Mouse (Mus musculus) lung, embryonic 14.5 days (tissue): ENCODE data around the gene Taok3. TPM values are rescaled to one million over a fixed set of nuclear protein-coding genes. Genes with fewer than 3 reads are reported as not detected.

Experiments used
- ATAC-seq: fragments of 200-750 bp; cut with Nextera tagmentation; 2 replicates; pipeline ENCODE4 v1.8.0; 2017; ENCODE audit warnings: mild to moderate bottlenecking, moderate TSS enrichment, moderate library complexity; ENCODE audit not compliant: insufficient read depth
- DNase-seq: peaks from one replicate; pipeline ENCODE4 v3.0.0-alpha.2; 2015
- H3K27ac ChIP-seq: fragments of 300-500 bp; sonication (generic); 2 replicates; pipeline ENCODE4 v1.5.1; 2014; ENCODE audit warnings: low read depth, mild to moderate bottlenecking, moderate library complexity
- H3K27me3 ChIP-seq: fragments of 300-500 bp; sonication (generic); 2 replicates; pipeline ENCODE4 v1.6.1; 2014; ENCODE audit warnings: low read length, control low read depth; ENCODE audit not compliant: insufficient read depth
- H3K36me3 ChIP-seq: fragments of 300-500 bp; sonication (generic); 2 replicates; pipeline ENCODE4 v1.6.1; 2014; ENCODE audit warnings: control low read depth; ENCODE audit not compliant: insufficient read depth
- H3K4me1 ChIP-seq: fragments of 300-500 bp; sonication (generic); 2 replicates; pipeline ENCODE4 v1.6.1; 2014; ENCODE audit warnings: antibody characterized with exemption, control low read depth; ENCODE audit not compliant: insufficient read depth
- H3K4me2 ChIP-seq: fragments of 300-500 bp; sonication (generic); 2 replicates; pipeline ENCODE4 v1.6.1; 2014; ENCODE audit warnings: mild to moderate bottlenecking
- H3K4me3 ChIP-seq: fragments of 300-500 bp; sonication (generic); 2 replicates; pipeline ENCODE4 v1.5.1; 2014; ENCODE audit warnings: low read depth, low read length
- H3K9ac ChIP-seq: fragments of 300-500 bp; sonication (generic); 2 replicates; pipeline ENCODE4 v1.6.1; 2014
- H3K9me3 ChIP-seq: fragments of 300-500 bp; sonication (generic); 2 replicates; pipeline ENCODE4 v1.6.1; 2016; ENCODE audit warnings: low read depth, low read length, control low read depth
- CTCF ChIP-seq: IDR thresholded peaks from 2 replicates; pipeline ENCODE4 v1.5.1; 2016; ENCODE audit warnings: antibody characterized with exemption, low read depth
- WGBS: fragments of 180-500 bp; shearing (Covaris S2); extraction: QIAGEN DNeasy Blood & Tissue Kit; methylation state at CpG from one replicate; pipeline ENCODE4 v1.1.7; 2014; 5-methylcytosine and 5-hydroxymethylcytosine counted together
- polyA plus RNA-seq: library from polyadenylated mRNA; unstranded; fragments of >200 nt; fragmentation: Nextera tagmentation; extraction: Ambion mirVana; gene quantifications from 2 replicates; pipeline ENCODE4 v1.2.1, GENCODE M21; 2014

Taok3 gene
- polyA plus RNA-seq, 1 experiment from 2014 or later, result 18.8 TPM

GRCm38 (mm10) chr5:117269395-117269794 lies 149.5 kb downstream of the Taok3 start:
- H3K36me3 ChIP-seq, result 0 out of 2 replicates have a peak, but pooled peaks cover 8% of the 10 kb centered on the region
- ATAC-seq (no peak), DNase-seq (no peak)
- H3K4me3 ChIP-seq, result no peak overlapping the region
- TF ChIP-seq CTCF, result no peak
- no peaks in the 10 kb centered on the region for H3K27me3 ChIP-seq
- H3K9ac ChIP-seq, result no peak overlapping the region
- no peak overlapping the region for H3K27ac ChIP-seq
- WGBS, result 91% methylated on average over 12 of the region's 12 CpGs
- no peaks in the 10 kb centered on the region for H3K9me3 ChIP-seq
- no peaks in the 10 kb centered on the region for H3K4me1 ChIP-seq
- no peak overlapping the region for H3K4me2 ChIP-seq

GRCm38 (mm10) chr5:117271945-117272344 lies 152.0 kb downstream of the Taok3 start:
- no peak overlapping the region for H3K4me3 ChIP-seq
- no peak for TF ChIP-seq CTCF
- H3K4me2 ChIP-seq, result no peak overlapping the region
- H3K4me1 ChIP-seq, result no peaks in the 10 kb centered on the region
- ATAC-seq, result no peak
- H3K9me3 ChIP-seq, result no peaks in the 10 kb centered on the region
- 86% methylated on average over 14 of the region's 14 CpGs for WGBS
- H3K27me3 ChIP-seq, result no peaks in the 10 kb centered on the region
- H3K36me3 ChIP-seq, result 0 out of 2 replicates have a peak, but pooled peaks cover 4% of the 10 kb centered on the region
- H3K9ac ChIP-seq, result no peak overlapping the region
- no peak for DNase-seq
- H3K27ac ChIP-seq, result no peak overlapping the region

GRCm38 (mm10) chr5:117274817-117275216 lies 154.9 kb downstream of the Taok3 start:
- DNase-seq (peak; percentile 21), ATAC-seq (no peak)
- Histone ChIP-seq H3K4me3 (no peak overlapping the region), H3K9ac (no peak overlapping the region), H3K36me3 (0 out of 2 replicates have a peak, but pooled peaks cover 7% of the 10 kb centered on the region), H3K4me2 (no peak overlapping the region), H3K27me3 (no peaks in the 10 kb centered on the region), H3K4me1 (no peaks in the 10 kb centered on the region), H3K9me3 (no peaks in the 10 kb centered on the region), H3K27ac (no peak overlapping the region)
- TF ChIP-seq CTCF, result peak; percentile 57
- 48% methylated on average over 5 of the region's 5 CpGs for WGBS

GRCm38 (mm10) chr5:117277784-117278183 lies 157.9 kb downstream of the Taok3 start:
- ATAC-seq, result no peak
- no peaks in the 10 kb centered on the region for H3K9me3 ChIP-seq
- H3K27me3 ChIP-seq, result no peaks in the 10 kb centered on the region
- DNase-seq, result peak; percentile 35
- H3K4me3 ChIP-seq, result no peak overlapping the region
- WGBS, result 93% methylated on average over 6 of the region's 6 CpGs
- H3K36me3 ChIP-seq, result peaks cover 22% of the 10 kb centered on the region
- peak; percentile 42 for TF ChIP-seq CTCF
- H3K4me2 ChIP-seq, result no peak overlapping the region
- H3K4me1 ChIP-seq, result no peaks in the 10 kb centered on the region
- no peak overlapping the region for H3K27ac ChIP-seq
- H3K9ac ChIP-seq, result no peak overlapping the region

- Histone ChIP-seq H3K27ac (0 out of 2 replicates have a peak overlapping the region, but pooled peaks have one; percentile 18), H3K4me3 (no peak overlapping the region), H3K27me3 (no peaks in the 10 kb centered on the region), H3K4me1 (no peaks in the 10 kb centered on the region), H3K36me3 (peaks cover 30% of the 10 kb centered on the region), H3K9ac (no peak overlapping the region), H3K4me2 (no peak overlapping the region), H3K9me3 (no peaks in the 10 kb centered on the region)
- ATAC-seq (peak; percentile 39), DNase-seq (peak; percentile 27)
- 80% methylated on average over 15 of the region's 15 CpGs for WGBS
- TF ChIP-seq CTCF, result no peak
Measured at GRCm38 (mm10) chr5:117278809-117279668, 159.1 kb downstream of the Taok3 start.

- 60% methylated on average over 4 of the region's 4 CpGs for WGBS
- ATAC-seq, result no peak
- Histone ChIP-seq H3K9ac (no peak overlapping the region), H3K9me3 (no peaks in the 10 kb centered on the region), H3K27ac (0 out of 2 replicates have a peak overlapping the region, but pooled peaks have one; percentile 18), H3K4me2 (no peak overlapping the region), H3K27me3 (no peaks in the 10 kb centered on the region), H3K36me3 (peaks cover 36% of the 10 kb centered on the region), H3K4me1 (no peaks in the 10 kb centered on the region), H3K4me3 (no peak overlapping the region)
- no peak for TF ChIP-seq CTCF
- no peak for DNase-seq
Measured at GRCm38 (mm10) chr5:117279669-117280050, 159.7 kb downstream of the Taok3 start.

- DNase-seq, result peak; percentile 48
- peak; percentile 41 for TF ChIP-seq CTCF
- ATAC-seq, result no peak
Measured at GRCm38 (mm10) chr5:117281536-117281935, 161.6 kb downstream of the Taok3 start.

More at GRCm38 (mm10) chr5:117281536-117281935, 161.6 kb downstream of the Taok3 start:
- Histone ChIP-seq H3K4me3 (no peak overlapping the region), H3K36me3 (peaks cover 49% of the 10 kb centered on the region), H3K27ac (no peak overlapping the region), H3K9me3 (no peaks in the 10 kb centered on the region), H3K4me2 (no peak overlapping the region), H3K27me3 (no peaks in the 10 kb centered on the region), H3K4me1 (no peaks in the 10 kb centered on the region), H3K9ac (no peak overlapping the region)
- WGBS, result 90% methylated on average over 10 of the region's 10 CpGs
